Mouse (Mus musculus) liver, embryonic 15.5 days (tissue): Measurements from ENCODE around the gene Btc. TPM values are rescaled to one million over a fixed set of nuclear protein-coding genes. Genes with fewer than 3 reads are reported as not detected.

Source experiments
- ATAC-seq: fragments of 200-750 bp; cut with Nextera tagmentation; 2 replicates; pipeline ENCODE4 v1.8.0; 2017; ENCODE audit warnings: moderate number of reproducible peaks, mild to moderate bottlenecking, moderate library complexity; ENCODE audit not compliant: insufficient read depth
- H3K27ac ChIP-seq: fragments of 300-500 bp; sonication (generic); replicated peaks from 2 replicates; pipeline ENCODE4 v1.5.1; 2015; ENCODE audit warnings: mild to moderate bottlenecking, inconsistent platforms
- H3K27me3 ChIP-seq: fragments of 300-500 bp; sonication (generic); 2 replicates; pipeline ENCODE4 v1.6.1; 2015; ENCODE audit warnings: mild to moderate bottlenecking, inconsistent platforms
- H3K36me3 ChIP-seq: fragments of 300-500 bp; sonication (generic); replicated peaks from 2 replicates; pipeline ENCODE4 v1.6.1; 2015; ENCODE audit warnings: moderate library complexity, mild to moderate bottlenecking, inconsistent platforms
- H3K4me1 ChIP-seq: fragments of 300-500 bp; sonication (generic); replicated peaks from 2 replicates; pipeline ENCODE4 v1.6.1; 2015; ENCODE audit warnings: inconsistent platforms
- H3K4me2 ChIP-seq: fragments of 300-500 bp; sonication (generic); 2 replicates; pipeline ENCODE4 v1.6.1; 2015; ENCODE audit warnings: moderate library complexity, mild to moderate bottlenecking, inconsistent platforms
- H3K4me3 ChIP-seq: fragments of 300-500 bp; sonication (generic); replicated peaks from 2 replicates; pipeline ENCODE4 v1.5.1; 2015; ENCODE audit warnings: mild to moderate bottlenecking, inconsistent platforms
- H3K9ac ChIP-seq: fragments of 300-500 bp; sonication (generic); 2 replicates; pipeline ENCODE4 v1.6.1; 2015; ENCODE audit warnings: moderate library complexity, mild to moderate bottlenecking, inconsistent platforms
- H3K9me3 ChIP-seq: fragments of 300-500 bp; sonication (generic); replicated peaks from 2 replicates; pipeline ENCODE4 v1.6.1; 2016; ENCODE audit warnings: inconsistent platforms
- WGBS: fragments of 180-500 bp; shearing (Covaris S2); methylation state at CpG from one replicate; pipeline ENCODE4 v1.1.7; 2015; ENCODE audit warnings: mixed read lengths; ENCODE audit not compliant: insufficient replicate concordance; 5-methylcytosine and 5-hydroxymethylcytosine counted together
- polyA plus RNA-seq: library from polyadenylated mRNA; unstranded; fragments of >200 nt; fragmentation: Nextera tagmentation; extraction: Ambion mirVana; gene quantifications from 2 replicates; pipeline ENCODE4 v1.2.1, GENCODE M21; 2015

Btc gene
- polyA plus RNA-seq, 1 experiment from 2014 or later = 0.46 TPM

GRCm38 (mm10) chr5:91368061-91368565 is 34.7 kb downstream of the Btc start:
- no peak for ATAC-seq
- Histone ChIP-seq H3K27me3 (no peaks in the 10 kb centered on the region), H3K27ac (no peak overlapping the region), H3K9ac (no peak overlapping the region), H3K36me3 (no peaks in the 10 kb centered on the region), H3K9me3 (no peaks in the 10 kb centered on the region), H3K4me3 (no peak overlapping the region), H3K4me2 (no peak overlapping the region), H3K4me1 (no peaks in the 10 kb centered on the region)
- WGBS = 81% methylated on average over 13 of the region's 13 CpGs

GRCm38 (mm10) chr5:91366925-91367324 is 35.9 kb downstream of the Btc start:
- no peak for ATAC-seq
- WGBS = 78% methylated on average over 10 of the region's 10 CpGs

DNA sequence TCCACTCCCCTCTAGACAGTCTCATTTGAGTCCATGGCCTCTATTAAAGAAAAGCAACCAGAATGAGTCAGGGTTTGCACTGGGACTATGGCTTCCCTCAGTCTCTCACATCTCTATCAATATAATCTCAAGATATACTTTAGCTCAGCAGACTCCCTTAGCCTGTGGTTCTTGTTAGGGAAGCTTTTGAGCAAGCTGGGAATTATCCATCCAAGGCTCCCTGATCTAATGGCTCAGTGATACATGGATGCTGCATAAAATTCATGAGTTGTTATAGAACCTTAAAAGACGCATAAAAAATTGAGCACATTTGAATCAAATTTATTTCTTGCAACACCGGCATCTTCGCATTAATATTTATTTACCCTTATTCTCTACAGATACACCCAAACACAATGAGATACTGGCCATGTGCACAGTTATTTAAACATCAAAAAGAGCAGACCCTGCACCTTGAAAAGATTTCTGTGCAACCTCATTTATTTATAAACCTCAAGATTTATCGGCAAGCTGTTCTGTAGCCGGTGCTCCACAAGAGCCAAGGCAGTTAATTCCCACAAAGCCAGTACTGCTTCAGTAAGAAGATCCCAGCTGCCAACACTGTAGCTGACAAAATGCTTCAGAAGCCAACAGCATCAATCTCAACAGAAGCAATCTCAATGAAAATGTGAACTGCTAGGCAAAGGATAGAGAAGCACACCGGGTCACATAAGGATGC is 39.4 kb downstream of the Btc start:
- Histone ChIP-seq H3K4me2 (no peak overlapping the region), H3K9me3 (no peaks in the 10 kb centered on the region), H3K9ac (no peak overlapping the region), H3K27me3 (no peaks in the 10 kb centered on the region), H3K36me3 (no peaks in the 10 kb centered on the region), H3K4me3 (no peak overlapping the region), H3K27ac (no peak overlapping the region), H3K4me1 (no peaks in the 10 kb centered on the region)
- WGBS = 75% methylated on average over 6 of the region's 6 CpGs
- no peak for ATAC-seq

More at GRCm38 (mm10) chr5:91366925-91367324, 35.9 kb downstream of the Btc start:
- Histone ChIP-seq H3K27ac (no peak overlapping the region), H3K4me3 (no peak overlapping the region), H3K36me3 (no peaks in the 10 kb centered on the region), H3K4me1 (no peaks in the 10 kb centered on the region), H3K27me3 (no peaks in the 10 kb centered on the region), H3K9ac (no peak overlapping the region), H3K4me2 (no peak overlapping the region), H3K9me3 (no peaks in the 10 kb centered on the region)

DNA sequence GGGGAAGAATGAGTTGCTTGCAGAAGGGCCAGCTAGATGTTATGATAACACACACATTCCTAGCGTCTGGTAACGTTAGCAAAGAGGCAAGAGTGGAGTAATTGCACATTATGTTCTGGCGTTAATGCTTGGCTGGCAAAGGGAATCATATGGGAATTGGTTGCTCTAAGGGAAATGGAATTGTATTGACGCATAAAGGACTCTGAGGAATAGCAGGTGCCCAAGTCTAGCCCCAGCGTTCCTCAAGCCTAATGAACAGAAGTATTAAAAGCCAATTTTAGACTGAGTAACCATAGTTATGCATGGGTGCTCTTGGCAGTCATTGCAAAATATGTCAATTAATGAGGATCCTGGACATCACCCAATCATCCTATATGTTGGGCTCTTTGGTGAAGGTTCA is 50.1 kb downstream of the Btc start:
- H3K27ac ChIP-seq = no peak overlapping the region
- H3K4me1 ChIP-seq = no peaks in the 10 kb centered on the region
- no peaks in the 10 kb centered on the region for H3K36me3 ChIP-seq
- no peaks in the 10 kb centered on the region for H3K9me3 ChIP-seq
- H3K9ac ChIP-seq = no peak overlapping the region
- no peak for ATAC-seq
- WGBS = 56% methylated on average over 5 of the region's 5 CpGs
- H3K4me3 ChIP-seq = no peak overlapping the region
- no peak overlapping the region for H3K4me2 ChIP-seq
- H3K27me3 ChIP-seq = no peaks in the 10 kb centered on the region

DNA sequence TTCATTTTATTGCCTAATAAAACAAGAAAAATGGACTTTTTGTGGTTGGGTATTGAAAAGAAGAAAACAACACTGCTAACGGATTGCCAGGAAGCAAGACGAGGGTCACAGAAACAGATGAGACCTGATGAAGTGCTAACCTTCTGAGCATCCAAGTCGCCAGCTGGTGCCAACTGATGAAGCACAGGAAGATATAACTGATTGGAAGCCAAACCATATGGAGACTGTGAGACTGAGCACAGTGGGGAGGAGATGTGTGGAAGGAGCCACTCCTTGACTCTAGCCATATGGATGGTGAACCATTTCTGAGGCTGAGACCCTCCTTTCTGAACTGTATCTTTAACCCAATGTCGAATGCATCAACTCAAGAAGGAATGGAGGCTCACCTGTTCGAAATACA is 57.1 kb downstream of the Btc start:
- WGBS = 42% methylated on average over 5 of the region's 5 CpGs
- Histone ChIP-seq H3K4me3 (no peak overlapping the region), H3K9me3 (no peaks in the 10 kb centered on the region), H3K27ac (no peak overlapping the region), H3K9ac (no peak overlapping the region), H3K4me1 (no peaks in the 10 kb centered on the region), H3K36me3 (no peaks in the 10 kb centered on the region), H3K4me2 (no peak overlapping the region), H3K27me3 (no peaks in the 10 kb centered on the region)
- ATAC-seq = no peak

DNA sequence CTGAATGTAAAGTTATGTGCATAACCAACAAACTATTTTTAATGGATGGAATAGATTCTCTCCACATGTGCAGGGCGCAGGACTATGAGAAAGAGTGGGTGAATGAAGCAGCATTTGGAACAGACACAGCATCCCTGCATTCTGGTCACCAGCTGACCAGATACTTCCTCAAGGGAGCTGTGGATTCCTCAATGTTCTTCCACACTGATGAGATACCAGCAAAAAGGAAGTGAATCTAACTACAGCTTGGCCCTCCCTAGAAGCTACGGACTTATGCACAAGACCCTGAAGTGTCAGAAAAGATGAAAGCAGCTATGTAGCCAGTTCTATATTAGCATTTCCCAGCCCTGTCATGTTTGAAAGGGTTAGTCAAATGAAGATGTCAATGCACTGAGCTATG is 57.7 kb downstream of the Btc start:
- no peak overlapping the region for H3K4me2 ChIP-seq
- H3K4me3 ChIP-seq = no peak overlapping the region
- no peak for ATAC-seq
- no peak overlapping the region for H3K27ac ChIP-seq
- H3K9me3 ChIP-seq = no peaks in the 10 kb centered on the region
- no peaks in the 10 kb centered on the region for H3K36me3 ChIP-seq
- 46% methylated on average over 2 of the region's 2 CpGs for WGBS
- H3K4me1 ChIP-seq = no peaks in the 10 kb centered on the region
- H3K9ac ChIP-seq = no peak overlapping the region
- no peaks in the 10 kb centered on the region for H3K27me3 ChIP-seq

GRCm38 (mm10) chr5:91341981-91342760 is 60.6 kb downstream of the Btc start:
- no peaks in the 10 kb centered on the region for H3K4me1 ChIP-seq
- H3K9me3 ChIP-seq = no peaks in the 10 kb centered on the region
- no peak overlapping the region for H3K4me2 ChIP-seq
- no peak for ATAC-seq
- no peak overlapping the region for H3K9ac ChIP-seq
- H3K27ac ChIP-seq = no peak overlapping the region
- no peaks in the 10 kb centered on the region for H3K36me3 ChIP-seq
- H3K27me3 ChIP-seq = no peaks in the 10 kb centered on the region
- 42% methylated on average over 5 of the region's 5 CpGs for WGBS
- H3K4me3 ChIP-seq = no peak overlapping the region

GRCm38 (mm10) chr5:91334227-91334626 is 68.6 kb downstream of the Btc start:
- Histone ChIP-seq H3K9me3 (no peaks in the 10 kb centered on the region), H3K27ac (no peak overlapping the region), H3K36me3 (no peaks in the 10 kb centered on the region), H3K4me3 (no peak overlapping the region), H3K9ac (no peak overlapping the region), H3K4me2 (no peak overlapping the region), H3K27me3 (no peaks in the 10 kb centered on the region), H3K4me1 (no peaks in the 10 kb centered on the region)
- ATAC-seq = no peak
- WGBS = 66% methylated on average over 4 of the region's 4 CpGs

- WGBS = 50% methylated on average over 4 of the region's 4 CpGs
- no peak overlapping the region for H3K4me3 ChIP-seq
- no peak for ATAC-seq
- no peaks in the 10 kb centered on the region for H3K36me3 ChIP-seq
- H3K27me3 ChIP-seq = no peaks in the 10 kb centered on the region
- H3K9ac ChIP-seq = no peak overlapping the region
- no peak overlapping the region for H3K4me2 ChIP-seq
- H3K9me3 ChIP-seq = no peaks in the 10 kb centered on the region
- no peak overlapping the region for H3K27ac ChIP-seq
- no peaks in the 10 kb centered on the region for H3K4me1 ChIP-seq
These were observed 70.5 kb downstream of the Btc start for GRCm38 (mm10) chr5:91332079-91332865.

GRCm38 (mm10) chr5:91321840-91322239 is 81.0 kb downstream of the Btc start:
- no peak for ATAC-seq
- Histone ChIP-seq H3K27ac (no peak overlapping the region), H3K4me1 (no peaks in the 10 kb centered on the region), H3K9ac (no peak overlapping the region), H3K36me3 (no peaks in the 10 kb centered on the region), H3K4me3 (no peak overlapping the region), H3K27me3 (no peaks in the 10 kb centered on the region), H3K4me2 (no peak overlapping the region), H3K9me3 (no peaks in the 10 kb centered on the region)
- WGBS = 55% methylated on average over 1 of the region's 1 CpGs

DNA sequence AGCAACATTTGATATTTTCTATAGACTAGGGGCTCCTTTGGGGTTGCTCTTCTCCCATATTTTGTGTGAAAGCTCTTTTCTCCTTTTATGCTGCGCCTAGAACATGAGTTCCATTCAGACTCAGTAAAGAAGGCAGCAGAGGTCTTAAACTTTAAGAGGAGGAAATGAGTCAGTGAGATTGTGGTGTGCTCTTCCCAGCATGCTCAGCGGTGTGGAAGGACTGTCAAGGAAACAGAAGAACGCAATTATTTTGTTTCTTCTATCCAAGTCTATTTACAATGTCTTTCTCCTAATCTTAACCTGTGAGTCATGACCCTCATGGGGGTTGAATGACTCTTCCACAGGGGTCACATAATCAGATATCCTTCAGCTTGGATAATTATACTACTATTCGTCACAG is 82.4 kb downstream of the Btc start:
- Histone ChIP-seq H3K4me1 (no peaks in the 10 kb centered on the region), H3K36me3 (no peaks in the 10 kb centered on the region), H3K27ac (no peak overlapping the region), H3K9ac (no peak overlapping the region), H3K27me3 (no peaks in the 10 kb centered on the region), H3K4me3 (no peak overlapping the region), H3K9me3 (no peaks in the 10 kb centered on the region), H3K4me2 (no peak overlapping the region)
- no peak for ATAC-seq
- WGBS = 44% methylated on average over 4 of the region's 4 CpGs
